Mouse (Mus musculus) cerebellum, adult 9-10 months (tissue): ENCODE data around the gene Elf1.

Source experiments
- DNase-seq: peaks from one replicate; pipeline ENCODE4 v3.0.0; 2022

Gene Elf1

DNA sequence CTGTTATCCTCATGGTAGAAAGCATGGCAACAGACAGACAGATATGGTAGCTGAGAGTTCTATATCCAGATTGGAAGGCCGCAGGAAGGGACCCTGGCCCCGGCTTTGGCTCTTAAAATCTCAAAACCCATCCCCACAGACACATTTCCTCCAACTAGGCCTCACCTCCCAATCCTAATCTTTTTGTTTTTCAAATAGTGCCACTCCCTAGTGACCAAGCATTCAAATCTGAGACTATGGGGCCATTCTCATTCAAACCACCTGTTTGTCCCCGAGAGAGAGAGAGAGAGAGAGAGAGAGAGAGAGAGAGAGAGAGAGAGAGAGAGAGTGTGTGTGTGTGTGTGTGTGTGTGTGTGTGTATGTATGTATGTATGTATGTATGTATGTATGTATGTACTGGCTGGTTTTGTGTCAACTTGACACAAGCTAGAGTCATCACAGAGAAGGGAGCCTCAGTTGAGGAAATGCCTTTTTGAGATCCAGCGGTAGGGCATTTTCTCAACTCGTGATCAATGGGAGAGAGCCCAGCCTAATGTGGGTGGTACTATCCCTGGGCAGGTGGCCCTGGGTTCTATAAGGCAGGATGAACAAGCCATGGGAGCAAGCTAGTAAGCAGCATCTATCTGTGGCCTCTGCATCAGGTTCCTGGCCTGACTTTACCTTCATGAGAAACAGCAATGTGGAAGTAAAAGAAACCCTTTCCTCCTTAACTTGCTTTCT lies 102.7 kb downstream of the Elf1 start:
- DNase-seq, result no peak

DNA sequence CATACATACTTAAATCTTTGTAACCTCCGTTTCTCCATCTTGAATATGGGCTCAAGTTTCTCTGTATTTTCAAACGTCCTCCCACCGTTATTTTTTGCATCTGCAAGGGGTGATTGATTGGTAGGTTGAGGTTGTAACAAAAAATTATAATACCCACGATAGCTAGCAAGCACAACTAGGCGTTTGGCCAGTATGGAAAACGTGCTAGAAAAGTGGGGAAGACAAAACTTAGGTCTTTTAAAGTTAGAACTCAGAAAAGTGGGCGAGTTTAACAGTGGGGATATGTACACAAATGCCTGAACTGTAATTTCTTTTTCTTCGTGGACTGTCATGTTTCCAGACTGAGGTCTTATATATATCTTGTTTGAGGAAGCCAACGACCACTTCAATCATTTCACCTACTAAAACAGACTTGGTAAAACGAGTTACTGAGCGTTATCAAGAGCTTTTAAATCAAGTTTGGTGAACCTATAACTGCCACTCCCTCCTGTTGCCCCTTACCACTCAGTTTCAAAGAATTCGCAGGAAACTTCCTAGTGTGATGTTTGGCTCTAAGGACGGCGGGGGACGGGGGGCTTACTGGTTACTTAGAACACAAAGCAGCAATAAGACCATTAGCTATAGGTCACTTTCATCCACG lies 105.6 kb downstream of the Elf1 start:
- peak; percentile 53 for DNase-seq

DNA sequence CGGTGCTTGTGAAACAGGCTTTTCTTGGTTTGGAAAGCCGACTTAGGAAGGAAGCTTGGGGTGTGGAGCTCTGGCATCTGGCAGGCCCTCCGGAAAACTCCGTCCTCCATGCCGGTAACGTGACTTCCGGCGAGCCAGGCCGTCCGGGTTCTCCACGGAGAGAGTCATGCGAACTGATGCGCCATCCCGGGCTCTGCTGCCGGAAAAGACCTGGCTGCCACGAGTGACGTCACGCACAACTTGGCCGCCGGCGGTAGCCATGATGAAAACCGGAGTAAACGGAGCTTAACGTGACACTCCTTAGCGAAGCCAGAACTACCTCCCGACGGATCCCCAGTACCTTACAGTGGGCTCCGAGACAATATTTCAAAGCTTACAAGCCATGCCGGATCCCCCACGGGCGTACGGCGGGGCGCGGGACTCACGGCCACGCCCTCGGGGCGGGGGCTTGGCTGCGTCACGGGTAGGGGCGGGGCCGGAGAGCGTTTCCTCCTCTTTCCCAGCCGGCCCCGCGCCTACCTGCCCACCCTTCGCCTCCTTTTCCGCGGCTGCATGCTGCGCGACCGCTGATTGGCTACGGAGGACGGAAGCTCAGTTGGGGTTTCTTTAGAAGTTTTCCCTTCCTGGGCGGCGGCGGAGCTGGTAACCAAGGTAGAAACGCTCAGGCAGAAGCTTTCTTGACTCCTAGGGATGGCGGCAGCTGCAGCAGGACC lies 106.3 kb downstream of the Elf1 start, which contains the start of gene Sugt1:
Gene Sugt1, plus strand, starts transcription at position 553 of the 713 bp plus-strand sequence.
- DNase-seq, result peak; percentile 97

DNA sequence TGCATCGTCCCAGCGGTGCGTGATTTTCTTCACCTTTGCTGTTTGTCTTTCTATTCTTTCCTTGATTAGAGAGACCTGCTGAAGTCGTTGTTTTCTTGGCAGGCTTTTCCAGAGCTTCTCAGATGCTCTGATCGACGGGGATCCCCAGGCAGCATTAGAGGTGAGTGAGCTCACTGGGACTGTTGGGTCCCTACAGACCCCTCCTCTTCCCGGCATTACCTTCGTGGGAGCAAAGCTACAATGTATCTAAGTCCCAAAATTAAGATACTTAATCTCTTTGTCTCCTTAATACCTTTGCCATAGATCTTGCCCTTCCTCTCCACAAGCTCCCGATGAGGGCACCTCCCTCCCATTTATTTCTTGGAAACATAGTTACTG lies 106.8 kb downstream of the Elf1 start:
- no peak for DNase-seq

DNA sequence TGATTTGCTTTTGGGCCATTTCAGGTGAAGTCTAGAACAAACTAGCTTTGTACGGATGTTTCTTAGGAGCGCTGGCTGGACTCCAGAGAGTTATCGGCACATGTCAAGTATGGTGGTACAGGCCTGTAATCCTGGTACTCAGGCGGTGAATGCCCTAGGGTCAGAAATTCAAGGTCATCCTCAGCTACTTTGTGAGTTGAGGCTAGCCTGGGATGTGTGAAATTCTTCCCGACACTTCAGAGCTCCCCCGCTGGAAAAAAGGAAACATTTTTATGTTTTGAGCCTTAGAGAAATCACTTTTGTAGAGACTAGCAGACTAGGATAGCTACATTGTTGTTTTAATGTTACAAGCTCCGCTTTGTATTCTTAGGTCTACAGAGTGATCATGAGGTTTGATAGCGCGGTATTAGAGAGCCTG lies 107.5 kb downstream of the Elf1 start:
- DNase-seq, result peak; percentile 48

DNA sequence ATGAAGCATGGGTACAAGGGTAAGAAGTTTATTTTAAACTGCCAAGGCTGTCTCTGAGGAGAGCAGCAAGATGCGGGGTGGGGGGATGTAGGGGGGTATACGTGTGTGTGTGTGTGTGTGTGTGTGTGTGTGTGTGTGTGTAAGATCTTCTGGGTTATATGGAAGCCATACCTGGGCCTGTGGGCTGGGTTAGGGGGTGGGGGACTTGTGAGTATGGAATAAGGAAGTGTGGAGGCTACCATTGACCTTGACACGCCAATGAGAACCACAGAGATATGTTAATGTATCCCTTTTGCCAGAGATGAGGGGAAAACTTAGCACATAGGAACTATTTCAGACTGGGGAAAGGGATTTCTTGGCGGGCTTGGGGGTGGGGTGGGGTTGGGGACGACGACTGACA lies 108.4 kb downstream of the Elf1 start:
- no peak for DNase-seq

DNA sequence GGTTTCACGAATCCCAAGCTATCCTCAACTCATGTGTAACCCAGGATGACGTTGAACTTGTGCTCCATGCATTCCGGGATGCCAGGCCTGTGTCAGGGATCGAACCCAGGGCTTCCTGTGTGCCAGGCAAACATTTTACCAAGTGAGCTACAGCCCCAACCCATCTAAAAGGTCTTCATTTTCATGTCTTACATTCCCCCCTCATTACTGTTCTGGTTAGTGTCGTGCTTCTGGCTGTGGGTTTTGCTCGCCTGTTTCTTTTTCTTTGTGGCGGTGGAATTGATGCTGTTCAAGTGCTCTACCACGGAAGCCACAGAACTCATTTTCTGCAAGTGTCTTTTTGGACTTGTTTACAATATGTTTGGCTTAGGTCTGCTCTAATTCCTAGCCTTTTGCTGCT lies 109.9 kb downstream of the Elf1 start:
- no peak for DNase-seq

DNA sequence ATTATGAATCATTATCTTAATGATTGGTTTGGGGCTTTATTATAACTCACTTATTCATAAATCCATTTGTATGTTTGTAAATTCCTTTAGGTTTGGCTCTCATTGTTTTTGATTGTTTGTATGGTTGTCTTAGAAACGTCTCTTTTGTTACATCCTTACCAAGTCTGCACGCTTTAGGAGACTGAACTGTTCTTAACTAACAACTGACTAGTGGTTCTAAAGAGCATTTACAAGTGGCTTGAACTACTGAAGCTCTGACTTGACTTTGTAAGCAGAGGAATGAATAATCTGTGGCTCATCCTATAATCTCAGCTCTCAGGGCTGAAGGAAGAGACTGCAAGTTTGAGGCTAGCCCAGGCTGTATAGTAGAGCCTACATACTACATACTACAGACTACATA lies 110.6 kb downstream of the Elf1 start:
- no peak for DNase-seq

DNA sequence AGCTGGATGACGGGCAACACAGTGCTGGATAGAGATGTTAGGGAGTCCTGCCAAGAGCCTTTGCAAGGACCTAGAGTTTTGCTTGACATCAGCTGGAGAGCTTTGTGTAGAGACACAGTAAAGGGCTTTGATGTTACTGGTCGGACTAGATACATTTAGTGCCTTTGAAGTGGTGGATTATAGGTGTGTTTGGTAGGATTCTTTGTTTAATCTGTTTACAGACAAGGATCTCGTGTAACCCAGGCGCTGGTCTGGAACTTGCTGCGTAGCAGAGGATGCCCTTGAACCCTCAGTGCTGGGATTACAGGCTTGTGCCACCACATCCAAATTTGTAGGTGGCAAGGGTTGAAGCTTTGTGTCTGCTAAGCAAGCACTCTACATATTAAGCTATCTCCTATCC lies 113.1 kb downstream of the Elf1 start:
- DNase-seq, result no peak

DNA sequence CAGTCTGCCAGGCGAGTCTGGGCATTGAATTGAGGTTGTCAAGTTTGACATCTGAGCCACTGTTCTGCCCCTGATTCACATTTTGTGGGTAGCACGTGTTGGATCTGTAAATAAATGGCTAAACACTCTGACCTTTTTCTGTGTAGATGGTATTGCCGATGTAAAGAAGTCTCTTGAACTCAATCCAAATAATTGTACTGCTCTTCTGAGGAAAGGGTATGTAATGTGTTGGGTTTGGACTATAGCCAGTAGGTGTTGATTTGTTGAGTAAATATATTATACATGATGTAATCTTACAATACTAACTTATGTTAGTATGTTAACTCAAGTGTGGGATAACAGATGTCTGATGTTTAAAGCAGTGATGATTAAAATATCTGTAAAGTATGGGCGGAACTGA lies 115.6 kb downstream of the Elf1 start:
- DNase-seq, result no peak

DNA sequence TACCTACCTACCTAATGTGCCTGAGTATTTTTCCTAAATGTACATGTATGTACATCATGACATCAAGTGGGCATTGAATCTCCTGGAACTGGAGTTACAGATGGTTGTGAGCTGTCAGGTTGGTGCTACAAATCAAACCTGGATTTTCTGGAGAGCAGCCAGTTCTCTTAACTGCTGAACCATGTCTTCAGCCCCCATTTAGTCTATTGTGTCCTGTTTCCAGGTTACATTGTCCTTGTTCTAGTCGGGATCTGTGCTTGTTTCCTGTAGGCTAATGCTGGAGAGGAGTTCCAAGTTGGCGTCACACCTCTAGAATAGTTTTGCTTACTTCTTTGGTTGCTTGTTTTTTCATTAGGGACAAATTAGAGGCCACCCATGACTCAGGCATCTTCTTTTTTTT lies 124.9 kb downstream of the Elf1 start:
- no peak for DNase-seq

DNA sequence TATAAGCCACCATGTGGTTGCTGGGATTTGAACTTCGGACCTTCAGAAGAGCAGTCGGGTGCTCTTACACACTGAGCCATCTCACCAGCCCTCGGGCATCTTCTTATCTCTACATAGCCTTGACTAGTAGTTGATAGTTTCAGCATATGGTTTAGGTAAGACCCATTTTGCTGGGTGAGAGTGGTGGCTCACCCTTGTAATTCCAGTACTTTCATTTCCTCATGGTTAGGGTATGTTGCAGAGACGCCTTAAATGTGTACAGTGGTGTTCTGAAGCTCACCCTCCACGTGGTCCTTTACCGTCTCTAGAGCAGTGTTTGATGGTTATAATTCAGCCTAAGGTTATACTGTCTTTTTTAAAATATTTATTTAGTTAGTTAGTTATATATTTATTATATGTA lies 125.4 kb downstream of the Elf1 start:
- DNase-seq, result no peak

DNA sequence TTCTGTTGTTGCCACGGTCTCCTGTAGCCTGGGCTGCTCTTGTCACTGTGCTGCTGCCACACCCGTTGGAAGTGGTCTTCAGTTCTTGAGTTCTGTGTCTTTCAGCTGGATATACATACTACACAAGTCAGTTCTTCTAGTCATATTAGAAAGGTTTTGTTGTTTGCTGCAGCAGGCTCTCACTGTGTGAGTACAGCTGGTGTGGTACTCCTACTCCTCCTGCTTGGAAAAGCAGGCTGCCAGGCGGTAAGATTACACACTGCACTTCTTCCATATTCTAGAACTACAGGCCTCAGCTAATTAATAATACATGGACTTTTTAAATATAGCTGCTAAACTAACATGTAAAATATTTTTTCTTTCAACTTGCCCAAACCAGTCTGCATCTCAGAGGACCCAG lies 125.9 kb downstream of the Elf1 start:
- no peak for DNase-seq

DNA sequence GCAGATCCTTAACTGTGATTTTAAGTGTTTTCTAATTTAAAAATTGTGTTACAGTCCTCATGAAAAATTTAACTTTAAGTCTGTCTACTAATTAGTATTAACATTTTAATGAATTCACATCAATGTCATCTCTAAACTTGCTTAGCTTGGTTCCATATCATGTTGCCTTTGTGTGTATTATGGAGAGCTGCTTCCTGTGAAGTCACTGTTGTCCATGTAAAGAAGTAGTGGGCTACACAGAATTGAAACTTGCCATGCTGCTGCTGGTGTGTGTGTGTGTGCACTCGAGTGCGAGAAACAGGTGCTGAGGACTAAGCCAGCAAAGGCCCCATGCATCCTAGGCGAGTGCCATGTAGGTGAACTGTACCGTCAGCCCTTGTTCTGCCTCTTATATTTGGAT lies 126.4 kb downstream of the Elf1 start:
- no peak for DNase-seq

DNA sequence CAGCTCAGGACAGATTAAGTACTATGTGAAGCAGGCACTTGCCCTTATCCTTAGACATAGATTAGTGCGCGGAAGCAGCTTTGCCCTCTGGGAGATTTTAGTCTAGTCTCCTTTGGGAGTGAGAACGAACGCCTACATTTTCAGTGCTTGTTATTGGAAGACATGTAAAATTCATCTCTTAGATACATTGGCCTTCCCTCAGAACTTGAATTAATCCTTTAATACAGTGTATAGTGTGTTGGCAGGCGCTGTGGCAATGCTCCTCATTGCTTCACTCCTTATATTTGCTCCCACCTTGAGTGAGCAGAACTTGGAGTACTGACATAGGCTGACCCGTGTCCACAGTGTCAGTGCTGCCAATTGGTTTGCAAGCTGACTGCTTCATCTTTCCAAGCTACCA lies 127.3 kb downstream of the Elf1 start:
- no peak for DNase-seq

DNA sequence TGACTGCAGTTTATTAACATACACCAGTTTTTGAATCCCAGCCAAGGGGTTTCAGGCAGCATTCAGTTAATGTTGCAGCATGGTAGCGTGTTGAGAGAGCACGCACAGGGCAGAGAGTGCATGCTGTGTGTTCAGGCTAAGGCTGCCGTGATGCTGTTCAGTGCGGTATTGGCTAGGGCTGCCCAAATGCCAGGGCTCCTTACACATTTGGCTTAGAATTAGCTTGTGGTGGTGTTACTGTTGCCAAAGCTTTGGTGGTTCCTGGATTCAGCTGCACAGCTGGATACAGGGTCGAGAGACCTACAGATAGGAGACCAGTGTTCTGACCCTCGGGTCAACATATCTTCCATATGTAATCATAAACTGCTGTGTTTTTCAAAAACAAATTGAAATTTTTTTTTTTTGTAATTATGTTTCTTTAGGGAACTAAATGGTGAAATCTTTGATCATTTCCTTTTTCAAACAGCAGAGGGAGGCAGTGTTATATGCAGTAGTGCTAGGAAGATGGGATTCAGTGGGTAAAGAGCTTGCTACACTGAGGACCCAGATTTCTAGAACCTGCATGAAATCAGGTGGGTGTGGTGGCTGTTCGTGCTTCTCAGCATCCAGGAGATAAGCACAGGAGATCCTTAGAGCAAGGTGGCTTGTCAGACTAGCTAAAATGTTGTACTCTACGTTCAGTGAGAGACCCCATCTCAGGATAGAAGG lies 136.3 kb downstream of the Elf1 start:
- peak; percentile 21 for DNase-seq

DNA sequence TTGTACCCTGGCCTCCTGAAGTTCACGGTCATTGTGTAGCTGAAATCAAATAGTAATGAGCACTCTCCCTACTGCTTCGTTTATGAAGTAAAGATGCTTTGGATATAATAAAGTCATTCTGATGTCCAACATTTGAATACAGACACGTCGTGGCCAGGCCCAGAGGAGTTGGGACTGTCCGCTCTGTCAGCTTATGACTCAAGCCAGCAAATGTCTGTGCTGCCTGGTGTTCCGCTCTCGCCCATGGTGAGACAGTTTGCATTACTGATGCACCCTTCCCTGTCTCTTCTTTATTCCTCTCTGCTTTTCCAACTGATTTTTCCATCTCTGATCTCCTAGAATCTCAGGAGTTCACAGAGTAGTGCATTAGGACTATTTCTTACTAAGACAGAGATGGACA lies 138.8 kb downstream of the Elf1 start:
- no peak for DNase-seq

DNA sequence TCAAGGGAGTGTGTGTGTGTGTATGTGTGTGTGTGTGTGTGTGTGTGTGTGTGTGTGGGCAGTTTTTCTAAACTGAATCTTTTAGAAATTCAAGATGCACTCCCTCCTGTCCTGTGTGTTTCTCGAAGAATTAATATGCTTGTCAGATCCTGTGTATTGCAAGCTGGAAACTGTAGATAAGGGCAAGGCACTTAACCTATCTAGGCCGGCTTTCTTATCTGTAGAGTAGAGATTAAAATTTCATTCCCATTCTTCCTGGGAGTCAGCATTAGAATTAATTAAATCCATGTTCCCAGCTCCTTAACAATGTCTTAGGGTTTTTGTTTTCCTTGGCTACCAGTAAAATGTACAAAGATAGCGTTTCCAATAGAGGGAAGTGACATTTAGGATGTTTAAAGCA lies 140.1 kb downstream of the Elf1 start:
- DNase-seq, result no peak
